Mouse (Mus musculus) adrenal gland, adult (tissue): ENCODE measurements around the gene Sorcs3.

Experiments
- DNase-seq, 2 experiments: peaks; one replicate each; pipeline ENCODE4 v3.0.0; 2022 to 2023; ENCODE audit warnings: low spot score in 1 of 2; ENCODE audit not compliant: inconsistent age in 2 of 2

Gene Sorcs3

GRCm38 (mm10) chr19:48820493-48821282 is 614.9 kb downstream of the Sorcs3 start:
- no peak for DNase-seq

- DNase-seq, result no peak
Observed at GRCm38 (mm10) chr19:48821283-48821715, 615.5 kb downstream of the Sorcs3 start.

- no peak for DNase-seq
Observed at GRCm38 (mm10) chr19:48834342-48834741, 628.5 kb downstream of the Sorcs3 start.

- DNase-seq, result no peak
Observed at GRCm38 (mm10) chr19:48839418-48839817, 633.6 kb downstream of the Sorcs3 start.

- DNase-seq, result no peak
Observed at GRCm38 (mm10) chr19:48847700-48848099, 641.9 kb downstream of the Sorcs3 start.

GRCm38 (mm10) chr19:48850466-48850865 is 644.6 kb downstream of the Sorcs3 start:
- DNase-seq, result no peak
